In the genomic region with DNA sequence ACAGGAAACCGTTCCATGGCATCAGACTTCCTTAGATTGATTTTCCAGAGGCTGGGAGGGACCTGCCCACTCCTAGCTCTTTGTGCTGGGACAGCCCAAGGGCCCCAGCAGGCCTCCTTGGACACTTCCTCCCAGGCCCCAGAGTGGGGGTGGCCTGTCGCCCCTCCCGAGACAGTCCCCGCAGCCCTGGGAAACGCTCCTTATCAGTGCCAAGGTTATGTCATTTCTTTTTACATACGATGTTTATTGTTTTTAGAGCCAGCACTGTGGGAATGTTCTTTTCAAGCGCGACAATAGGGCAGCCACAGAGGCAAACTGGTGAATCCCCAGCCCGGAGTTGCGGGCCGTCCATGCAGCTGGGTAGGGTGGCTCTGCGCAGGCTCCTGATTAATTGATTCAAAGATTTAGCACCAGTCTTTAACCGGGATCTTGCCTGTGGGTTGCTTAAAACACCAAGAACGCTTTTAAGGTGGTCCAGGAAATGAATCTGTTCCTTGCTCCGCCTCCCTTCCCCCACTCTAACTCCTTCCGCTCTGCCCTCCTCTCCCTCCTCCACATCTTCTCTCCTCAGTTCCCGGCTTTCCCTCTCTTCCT, we compare ENCODE assay signal across 8 mouse cellular contexts.
DNase-seq lines count a peak whose midpoint lies in the region.

No protein-coding gene starts in this region.

- peak overlapping the region; percentile 49 for H3K4me3 ChIP-seq in hindbrain, embryonic 10.5 days

- intact Hi-C loops in left cerebral cortex, postnatal 14 days (cut with DNase I) = loop anchor here (10.0 kb wide), 1 partner anchor 180 kb away; no protein-coding TSS in a partner anchor

- no peaks in the 10 kb centered on the region for H3K36me3 ChIP-seq in hindbrain, embryonic 10.5 days

- peaks cover 4% of the 10 kb centered on the region; the same call in 1 of the 2 replicates for H3K27me3 ChIP-seq in hindbrain, embryonic 10.5 days (ENCODE audit: insufficient read depth, poor library complexity, severe bottlenecking)

- WGBS in hindbrain, embryonic 10.5 days = under 1% methylated on average over 17 of the region's 17 CpGs

- peak; percentile 11 to 22 for DNase-seq in spleen, postnatal 36 days (ENCODE audit: low spot score in 2 of 2)
- DNase-seq in spleen, postnatal 14 days (ENCODE audit: low spot score in 2 of 2) = no peak
- peak; percentile 54 for DNase-seq in forelimb bud, embryonic 11.5 days (ENCODE audit: low read depth, low spot score)
- peak; percentile 81 for DNase-seq in hindbrain, embryonic 10.5 days (ENCODE audit: low spot score)
- peak; percentile 41 to 45 for DNase-seq in left cerebral cortex, postnatal 14 days (ENCODE audit: low spot score in 2 of 2)
- DNase-seq in lung, postnatal 25 days (ENCODE audit: low spot score) = peak; percentile 86
- DNase-seq in right cerebral cortex, postnatal 10 days (ENCODE audit: low spot score in 2 of 2) = peak; percentile 60 to 67
- DNase-seq in urinary bladder, adult 2 months (ENCODE audit: low spot score) = no peak

- peak overlapping the region; percentile 92 for H3K27ac ChIP-seq in hindbrain, embryonic 10.5 days

- peaks cover 71% of the 10 kb centered on the region for H3K4me1 ChIP-seq in hindbrain, embryonic 10.5 days (replicated peaks)

- no peaks in the 10 kb centered on the region for H3K9me3 ChIP-seq in hindbrain, embryonic 10.5 days

Comparison
In these comparisons a context has a peak if more than half of its experiments do, and no peak if none do; other contexts are left out.
1. DNase-seq: peak in spleen, postnatal 36 days (2 of 2), forelimb bud, embryonic 11.5 days (single experiment), hindbrain, embryonic 10.5 days (single experiment), left cerebral cortex, postnatal 14 days (2 of 2), lung, postnatal 25 days (single experiment) and right cerebral cortex, postnatal 10 days (2 of 2); none in spleen, postnatal 14 days (0 of 2) and urinary bladder, adult 2 months (single experiment).